Mouse (Mus musculus) left cerebral cortex, postnatal 14 days (tissue): ENCODE data around the gene Htr1d. TPM values are rescaled to one million over a fixed set of nuclear protein-coding genes. Genes with fewer than 3 reads are reported as not detected.

Experiments
- DNase-seq, 2 experiments: peaks; one replicate each; pipeline ENCODE4 v3.0.0; 2021 to 2022; ENCODE audit warnings: low spot score in 2 of 2, mixed read lengths in 1 of 2
- intact Hi-C: fragments of 180-260 bp; cut with DNase I; formaldehyde crosslinking; loops from one replicate; pipeline ENCODE4 v1.15.1; 2025
- total RNA-seq, 2 experiments: library from RNA; stranded (reverse); gene quantifications; 2 replicates each; pipeline ENCODE4 v1.2.3; 2021

Gene Htr1d
- total RNA-seq, 2 experiments from 2014 or later, result 1.8 to 3.1 TPM

DNA sequence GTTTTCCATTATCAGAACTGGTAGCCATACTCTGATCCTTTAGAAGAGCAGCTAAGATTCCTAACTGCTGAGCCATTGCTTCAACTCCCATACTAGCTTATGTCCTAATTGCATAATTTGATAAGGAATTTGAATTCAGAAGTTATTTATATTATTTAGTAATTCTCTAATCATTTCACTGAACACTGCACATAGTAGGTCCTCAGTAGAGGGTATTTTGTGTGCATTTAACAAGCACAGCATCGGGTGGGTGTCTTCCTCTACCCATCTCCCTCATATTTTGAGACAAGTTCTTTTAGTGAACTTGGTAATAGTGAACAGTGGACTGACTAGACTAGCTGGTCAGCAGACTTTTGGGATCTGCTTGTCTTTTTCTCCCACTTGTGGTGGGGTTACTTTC is 53.4 kb downstream of the Htr1d start:
- intact Hi-C loops, result no loop called here
- DNase-seq, result no peak

DNA sequence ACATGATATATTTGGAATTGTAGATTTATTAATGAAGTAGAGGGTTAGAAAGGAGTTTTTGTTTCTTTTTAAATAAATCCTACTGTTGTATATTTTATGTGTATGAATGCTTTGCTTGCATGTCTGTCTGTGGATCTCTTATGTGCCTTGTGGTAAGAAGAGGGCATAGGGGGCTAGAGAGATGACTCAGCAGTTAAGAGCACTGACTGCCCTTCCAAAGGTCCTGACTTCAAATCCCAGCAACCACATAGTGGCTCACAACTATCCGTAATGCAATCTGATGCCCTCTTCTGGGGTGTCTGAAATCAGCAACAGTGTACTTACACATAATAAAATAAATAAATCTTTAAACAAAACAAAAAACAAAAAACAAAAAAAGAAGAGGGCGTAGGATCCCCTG is 63.2 kb downstream of the Htr1d start:
- no peak for DNase-seq
- intact Hi-C loops, result no loop called here

Other genes starting within 250 kb of the Htr1d start
- 1 to 10 TPM; 3.9 to 4.2 TPM for gene Asap3, start 217.2 kb upstream of the Htr1d start, total RNA-seq
- under 1 TPM in 1 of 2 experiments, not detected in 1; 0.61 TPM for gene Tcea3, start 175.8 kb upstream of the Htr1d start, total RNA-seq
- 10 to 100 TPM; 90.0 to 93.6 TPM for gene Zfp46, start 138.8 kb upstream of the Htr1d start, total RNA-seq
- gene Hnrnpr, start 112.6 kb upstream of the Htr1d start, total RNA-seq, result 10 to 100 TPM; 87.8 to 95.1 TPM
- gene 6030445D17Rik, start 38.7 kb downstream of the Htr1d start, total RNA-seq, result under 1 TPM; 0.20 to 0.32 TPM
- 10 to 100 TPM; 54.7 to 67.9 TPM for gene Luzp1, start 46.2 kb downstream of the Htr1d start, total RNA-seq
- gene Kdm1a, start 179.2 kb downstream of the Htr1d start, total RNA-seq, result 100 to 1,000 TPM; 104 to 105 TPM
- gene Tex46, start 186.9 kb downstream of the Htr1d start, total RNA-seq, result not detected
- under 1 TPM; 0.22 to 0.25 TPM for gene Lactbl1, start 199.1 kb downstream of the Htr1d start, total RNA-seq